Mouse (Mus musculus): ENCODE data around the gene Lsamp. TPM values are rescaled to one million over a fixed set of nuclear protein-coding genes. Genes with fewer than 3 reads are reported as not detected.

Gene Lsamp
- polyA plus RNA-seq, 1 experiment = not detected

GRCm38 (mm10) chr16:40194839-40195238 lies 210.7 kb downstream of the Lsamp start:
- no peaks in the 10 kb centered on the region for H3K27me3 ChIP-seq (ENCODE audit: control insufficient read depth)
- H3K4me1 ChIP-seq (ENCODE audit: control insufficient read depth) = no peaks in the 10 kb centered on the region
- H3K4me3 ChIP-seq (replicated peaks) = no peak overlapping the region
- TF ChIP-seq TAL1 (IDR thresholded peaks at IDR 0.05; ENCODE audit: low read length) (no peak), GATA1 (IDR thresholded peaks at IDR 0.05; ENCODE audit: low read length) (no peak)
- H3K9me3 ChIP-seq (ENCODE audit: control insufficient read depth, low read length) = no peaks in the 10 kb centered on the region
- H3K36me3 ChIP-seq (ENCODE audit: control insufficient read depth) = no peaks in the 10 kb centered on the region

- Histone ChIP-seq H3K4me1 (ENCODE audit: control insufficient read depth) (no peaks in the 10 kb centered on the region), H3K27me3 (ENCODE audit: control insufficient read depth) (no peaks in the 10 kb centered on the region), H3K4me3 (replicated peaks) (no peak overlapping the region), H3K9me3 (ENCODE audit: control insufficient read depth, low read length) (no peaks in the 10 kb centered on the region; the same call in 1 of the 2 replicates), H3K36me3 (ENCODE audit: control insufficient read depth) (no peaks in the 10 kb centered on the region)
- TF ChIP-seq GATA1 (IDR thresholded peaks at IDR 0.05; ENCODE audit: low read length) = no peak
- TF ChIP-seq TAL1 (IDR thresholded peaks at IDR 0.05; ENCODE audit: low read length) = no peak
Measured at GRCm38 (mm10) chr16:40228627-40229026, 244.5 kb downstream of the Lsamp start.

GRCm38 (mm10) chr16:40233066-40233465 lies 248.9 kb downstream of the Lsamp start:
- Histone ChIP-seq H3K4me3 (replicated peaks) (no peak overlapping the region), H3K36me3 (ENCODE audit: control insufficient read depth) (no peaks in the 10 kb centered on the region), H3K27me3 (ENCODE audit: control insufficient read depth) (no peaks in the 10 kb centered on the region), H3K9me3 (ENCODE audit: control insufficient read depth, low read length) (peaks cover 2% of the 10 kb centered on the region; the same call in 1 of the 2 replicates), H3K4me1 (ENCODE audit: control insufficient read depth) (no peaks in the 10 kb centered on the region)
- TF ChIP-seq TAL1 (IDR thresholded peaks at IDR 0.05; ENCODE audit: low read length) (no peak), GATA1 (IDR thresholded peaks at IDR 0.05; ENCODE audit: low read length) (no peak)

GRCm38 (mm10) chr16:40234151-40234895 lies 250.2 kb downstream of the Lsamp start:
- no peaks in the 10 kb centered on the region for H3K27me3 ChIP-seq (ENCODE audit: control insufficient read depth)
- TF ChIP-seq TAL1 (IDR thresholded peaks at IDR 0.05; ENCODE audit: low read length) = no peak
- no peak for TF ChIP-seq GATA1 (IDR thresholded peaks at IDR 0.05; ENCODE audit: low read length)
- no peak overlapping the region for H3K4me3 ChIP-seq (replicated peaks)
- no peaks in the 10 kb centered on the region for H3K4me1 ChIP-seq (ENCODE audit: control insufficient read depth)
- peaks cover 2% of the 10 kb centered on the region; the same call in 1 of the 2 replicates for H3K9me3 ChIP-seq (ENCODE audit: control insufficient read depth, low read length)
- H3K36me3 ChIP-seq (ENCODE audit: control insufficient read depth) = no peaks in the 10 kb centered on the region

- no peak overlapping the region for H3K4me3 ChIP-seq (replicated peaks)
- TF ChIP-seq TAL1 (IDR thresholded peaks at IDR 0.05; ENCODE audit: low read length) (no peak), GATA1 (IDR thresholded peaks at IDR 0.05; ENCODE audit: low read length) (no peak)
- H3K4me1 ChIP-seq (ENCODE audit: control insufficient read depth) = no peaks in the 10 kb centered on the region
- no peaks in the 10 kb centered on the region for H3K9me3 ChIP-seq (ENCODE audit: control insufficient read depth, low read length)
- no peaks in the 10 kb centered on the region for H3K27me3 ChIP-seq (ENCODE audit: control insufficient read depth)
- no peaks in the 10 kb centered on the region for H3K36me3 ChIP-seq (ENCODE audit: control insufficient read depth)
Measured at GRCm38 (mm10) chr16:40271859-40272258, 287.7 kb downstream of the Lsamp start.

- Histone ChIP-seq H3K4me3 (replicated peaks) (no peak overlapping the region), H3K4me1 (ENCODE audit: control insufficient read depth) (no peaks in the 10 kb centered on the region), H3K9me3 (ENCODE audit: control insufficient read depth, low read length) (no peaks in the 10 kb centered on the region), H3K27me3 (ENCODE audit: control insufficient read depth) (no peaks in the 10 kb centered on the region), H3K36me3 (ENCODE audit: control insufficient read depth) (no peaks in the 10 kb centered on the region)
- TF ChIP-seq GATA1 (IDR thresholded peaks at IDR 0.05; ENCODE audit: low read length) (no peak), TAL1 (IDR thresholded peaks at IDR 0.05; ENCODE audit: low read length) (no peak)
Measured at GRCm38 (mm10) chr16:40290132-40290531, 306.0 kb downstream of the Lsamp start.

GRCm38 (mm10) chr16:40294296-40294882 lies 310.2 kb downstream of the Lsamp start:
- TF ChIP-seq TAL1 (IDR thresholded peaks at IDR 0.05; ENCODE audit: low read length) = no peak
- TF ChIP-seq GATA1 (IDR thresholded peaks at IDR 0.05; ENCODE audit: low read length) = no peak
- Histone ChIP-seq H3K4me3 (replicated peaks) (no peak overlapping the region), H3K36me3 (ENCODE audit: control insufficient read depth) (no peaks in the 10 kb centered on the region), H3K4me1 (ENCODE audit: control insufficient read depth) (no peaks in the 10 kb centered on the region), H3K9me3 (ENCODE audit: control insufficient read depth, low read length) (no peaks in the 10 kb centered on the region), H3K27me3 (ENCODE audit: control insufficient read depth) (no peaks in the 10 kb centered on the region)

- Histone ChIP-seq H3K36me3 (ENCODE audit: control insufficient read depth) (no peaks in the 10 kb centered on the region), H3K9me3 (ENCODE audit: control insufficient read depth, low read length) (no peaks in the 10 kb centered on the region), H3K4me1 (ENCODE audit: control insufficient read depth) (no peaks in the 10 kb centered on the region), H3K4me3 (replicated peaks) (no peak overlapping the region), H3K27me3 (ENCODE audit: control insufficient read depth) (no peaks in the 10 kb centered on the region)
- TF ChIP-seq TAL1 (IDR thresholded peaks at IDR 0.05; ENCODE audit: low read length) (no peak), GATA1 (IDR thresholded peaks at IDR 0.05; ENCODE audit: low read length) (no peak)
Measured at GRCm38 (mm10) chr16:40295240-40295639, 311.1 kb downstream of the Lsamp start.

GRCm38 (mm10) chr16:40307666-40308065 lies 323.5 kb downstream of the Lsamp start:
- Histone ChIP-seq H3K36me3 (ENCODE audit: control insufficient read depth) (no peaks in the 10 kb centered on the region), H3K4me1 (ENCODE audit: control insufficient read depth) (no peaks in the 10 kb centered on the region), H3K27me3 (ENCODE audit: control insufficient read depth) (no peaks in the 10 kb centered on the region), H3K9me3 (ENCODE audit: control insufficient read depth, low read length) (no peaks in the 10 kb centered on the region; the same call in 1 of the 2 replicates), H3K4me3 (replicated peaks) (no peak overlapping the region)
- TF ChIP-seq TAL1 (IDR thresholded peaks at IDR 0.05; ENCODE audit: low read length) (no peak), GATA1 (IDR thresholded peaks at IDR 0.05; ENCODE audit: low read length) (no peak)
